Mouse (Mus musculus) myocyte (in vitro differentiated cells): ENCODE measurements around the gene Rpl9-ps6.

Experiments used
- E2F4 ChIP-seq: IDR thresholded peaks from one replicate; pipeline ENCODE4 v1.6.1; 2011; ENCODE audit warnings: mild to moderate bottlenecking, control low read depth, moderate library complexity; ENCODE audit not compliant: insufficient read depth
- MYOG ChIP-seq, 3 experiments: IDR thresholded peaks; one replicate each; pipeline ENCODE4 v1.6.1; 2011; ENCODE audit warnings: control low read depth in 2 of 3, low read depth in 2 of 3, mild to moderate bottlenecking in 2 of 3; ENCODE audit not compliant: insufficient read length in 2 of 3, control insufficient read depth in 1 of 3, insufficient read depth in 1 of 3
- POLR2A ChIP-seq: IDR thresholded peaks from one replicate; pipeline ENCODE4 v1.6.1; 2011; ENCODE audit warnings: low read depth, mild to moderate bottlenecking, control low read depth, moderate library complexity; ENCODE audit not compliant: insufficient read length
- TCF3 ChIP-seq: IDR thresholded peaks from one replicate; pipeline ENCODE4 v1.6.1; 2011; ENCODE audit warnings: low read depth, control low read depth; ENCODE audit not compliant: insufficient read length

- no peak for TF ChIP-seq E2F4
- no peak for TF ChIP-seq POLR2A
- no peak for TF ChIP-seq TCF3
- TF ChIP-seq MYOG (IDR thresholded peaks at IDR 0.05; ENCODE audit: control insufficient read depth in 1 of 3, insufficient read depth in 1 of 3, insufficient read length in 2 of 3, low read depth in 2 of 3), result no peak
These were observed 17.4 kb downstream of the Rpl9-ps6 start for GRCm38 (mm10) chr19:32448931-32449330.
